Mouse (Mus musculus): ENCODE measurements around the gene Sf1. TPM values are rescaled to one million over a fixed set of nuclear protein-coding genes. Genes with fewer than 3 reads are reported as not detected.

The Sf1 gene
- polyA plus RNA-seq, 1 experiment = 220 TPM

GRCm38 (mm10) chr19:6361291-6361690 lies 2.2 kb upstream of the Sf1 start:
- DNase-seq (ENCODE audit: low read depth) = no peak
- TF ChIP-seq CTCF (IDR thresholded peaks at IDR 0.05; ENCODE audit: borderline replicate concordance, extremely low read depth, insufficient read depth, insufficient read length) = no peak
- TF ChIP-seq POLR2A (IDR thresholded peaks at IDR 0.05; ENCODE audit: borderline replicate concordance, extremely low read depth, insufficient read depth, insufficient read length, poor library complexity, severe bottlenecking) = no peak

- no peak for TF ChIP-seq POLR2A (IDR thresholded peaks at IDR 0.05; ENCODE audit: borderline replicate concordance, extremely low read depth, insufficient read depth, insufficient read length, poor library complexity, severe bottlenecking)
- no peak for TF ChIP-seq CTCF (IDR thresholded peaks at IDR 0.05; ENCODE audit: borderline replicate concordance, extremely low read depth, insufficient read depth, insufficient read length)
- no peak for DNase-seq (ENCODE audit: low read depth)
These were observed 439 bp upstream of the Sf1 start for GRCm38 (mm10) chr19:6363091-6363410.

- peak; percentile 94 for DNase-seq (ENCODE audit: low read depth)
These were observed 831 bp downstream of the Sf1 start for GRCm38 (mm10) chr19:6364317-6364725.

GRCm38 (mm10) chr19:6364842-6365241 lies 1.4 kb downstream of the Sf1 start:
- TF ChIP-seq CTCF (IDR thresholded peaks at IDR 0.05; ENCODE audit: borderline replicate concordance, extremely low read depth, insufficient read depth, insufficient read length) = no peak
- no peak for TF ChIP-seq POLR2A (IDR thresholded peaks at IDR 0.05; ENCODE audit: borderline replicate concordance, extremely low read depth, insufficient read depth, insufficient read length, poor library complexity, severe bottlenecking)
- no peak for DNase-seq (ENCODE audit: low read depth)

More at GRCm38 (mm10) chr19:6364317-6364725, 831 bp downstream of the Sf1 start:
- TF ChIP-seq CTCF (IDR thresholded peaks at IDR 0.05; ENCODE audit: borderline replicate concordance, extremely low read depth, insufficient read depth, insufficient read length) (no peak), POLR2A (IDR thresholded peaks at IDR 0.05; ENCODE audit: borderline replicate concordance, extremely low read depth, insufficient read depth, insufficient read length, poor library complexity, severe bottlenecking) (peak; percentile 84)

- TF ChIP-seq CTCF (IDR thresholded peaks at IDR 0.05; ENCODE audit: borderline replicate concordance, extremely low read depth, insufficient read depth, insufficient read length) (no peak), POLR2A (IDR thresholded peaks at IDR 0.05; ENCODE audit: borderline replicate concordance, extremely low read depth, insufficient read depth, insufficient read length, poor library complexity, severe bottlenecking) (no peak)
- no peak for DNase-seq (ENCODE audit: low read depth)
These were observed 6.7 kb downstream of the Sf1 start for GRCm38 (mm10) chr19:6370175-6370574.

GRCm38 (mm10) chr19:6372433-6372832 lies 8.9 kb downstream of the Sf1 start:
- DNase-seq (ENCODE audit: low read depth) = no peak
- no peak for TF ChIP-seq POLR2A (IDR thresholded peaks at IDR 0.05; ENCODE audit: borderline replicate concordance, extremely low read depth, insufficient read depth, insufficient read length, poor library complexity, severe bottlenecking)
- no peak for TF ChIP-seq CTCF (IDR thresholded peaks at IDR 0.05; ENCODE audit: borderline replicate concordance, extremely low read depth, insufficient read depth, insufficient read length)

GRCm38 (mm10) chr19:6373539-6374400 lies 10.3 kb downstream of the Sf1 start:
- no peak for TF ChIP-seq POLR2A (IDR thresholded peaks at IDR 0.05; ENCODE audit: borderline replicate concordance, extremely low read depth, insufficient read depth, insufficient read length, poor library complexity, severe bottlenecking)
- peak; percentile 78 for TF ChIP-seq CTCF (IDR thresholded peaks at IDR 0.05; ENCODE audit: borderline replicate concordance, extremely low read depth, insufficient read depth, insufficient read length)
- peak; percentile 71 for DNase-seq (ENCODE audit: low read depth)

GRCm38 (mm10) chr19:6374571-6374970 lies 11.1 kb downstream of the Sf1 start:
- TF ChIP-seq CTCF (IDR thresholded peaks at IDR 0.05; ENCODE audit: borderline replicate concordance, extremely low read depth, insufficient read depth, insufficient read length) = no peak
- TF ChIP-seq POLR2A (IDR thresholded peaks at IDR 0.05; ENCODE audit: borderline replicate concordance, extremely low read depth, insufficient read depth, insufficient read length, poor library complexity, severe bottlenecking) = no peak
- DNase-seq (ENCODE audit: low read depth) = no peak

GRCm38 (mm10) chr19:6375423-6376254 lies 12.1 kb downstream of the Sf1 start:
- peak; percentile 25 for DNase-seq (ENCODE audit: low read depth)
- TF ChIP-seq POLR2A (IDR thresholded peaks at IDR 0.05; ENCODE audit: borderline replicate concordance, extremely low read depth, insufficient read depth, insufficient read length, poor library complexity, severe bottlenecking) (no peak), CTCF (IDR thresholded peaks at IDR 0.05; ENCODE audit: borderline replicate concordance, extremely low read depth, insufficient read depth, insufficient read length) (no peak)

GRCm38 (mm10) chr19:6376255-6376564 lies 12.7 kb downstream of the Sf1 start:
- TF ChIP-seq POLR2A (IDR thresholded peaks at IDR 0.05; ENCODE audit: borderline replicate concordance, extremely low read depth, insufficient read depth, insufficient read length, poor library complexity, severe bottlenecking) (no peak), CTCF (IDR thresholded peaks at IDR 0.05; ENCODE audit: borderline replicate concordance, extremely low read depth, insufficient read depth, insufficient read length) (peak; percentile 79)
- peak; percentile 28 for DNase-seq (ENCODE audit: low read depth)

GRCm38 (mm10) chr19:6376643-6377042 lies 13.2 kb downstream of the Sf1 start:
- TF ChIP-seq POLR2A (IDR thresholded peaks at IDR 0.05; ENCODE audit: borderline replicate concordance, extremely low read depth, insufficient read depth, insufficient read length, poor library complexity, severe bottlenecking) = no peak
- TF ChIP-seq CTCF (IDR thresholded peaks at IDR 0.05; ENCODE audit: borderline replicate concordance, extremely low read depth, insufficient read depth, insufficient read length) = no peak
- no peak for DNase-seq (ENCODE audit: low read depth)
